Mouse (Mus musculus) hindbrain, embryonic 16.5 days (tissue): ENCODE results near the gene Extl1. TPM values are rescaled to one million over a fixed set of nuclear protein-coding genes. Genes with fewer than 3 reads are reported as not detected.

Experiments used
- ATAC-seq: fragments of 200-750 bp; cut with Nextera tagmentation; 2 replicates; pipeline ENCODE4 v1.8.0; 2017; ENCODE audit warnings: moderate TSS enrichment, moderate library complexity
- H3K27ac ChIP-seq: fragments of 300-500 bp; sonication (generic); 2 replicates; pipeline ENCODE4 v1.5.1; 2014; ENCODE audit warnings: low read depth, mild to moderate bottlenecking, control low read depth, low read length, moderate library complexity
- H3K27me3 ChIP-seq: fragments of 300-500 bp; sonication (generic); replicated peaks from 2 replicates; pipeline ENCODE4 v1.6.1; 2014; ENCODE audit warnings: low read length; ENCODE audit not compliant: control insufficient read depth, insufficient read depth
- H3K36me3 ChIP-seq: fragments of 300-500 bp; sonication (generic); 2 replicates; pipeline ENCODE4 v1.6.1; 2014; ENCODE audit warnings: mild to moderate bottlenecking, low read length, moderate library complexity, mixed read lengths; ENCODE audit not compliant: control insufficient read depth, insufficient read depth
- H3K4me1 ChIP-seq: fragments of 300-500 bp; sonication (generic); 2 replicates; pipeline ENCODE4 v1.6.1; 2014; ENCODE audit warnings: low read depth, low read length; ENCODE audit not compliant: control insufficient read depth, insufficient read depth
- H3K4me2 ChIP-seq: fragments of 300-500 bp; sonication (generic); 2 replicates; pipeline ENCODE4 v1.6.1; 2014; ENCODE audit warnings: mild to moderate bottlenecking, low read length, control low read depth, moderate library complexity
- H3K4me3 ChIP-seq: fragments of 300-500 bp; sonication (generic); 2 replicates; pipeline ENCODE4 v1.5.1; 2014; ENCODE audit warnings: mild to moderate bottlenecking, low read length, control low read depth, moderate library complexity
- H3K9ac ChIP-seq: fragments of 300-500 bp; sonication (generic); 2 replicates; pipeline ENCODE4 v1.6.1; 2014; ENCODE audit warnings: low read depth, mild to moderate bottlenecking, control low read depth, low read length, moderate library complexity
- H3K9me3 ChIP-seq: fragments of 300-500 bp; sonication (generic); 2 replicates; pipeline ENCODE4 v1.6.1; 2014; ENCODE audit warnings: mild to moderate bottlenecking, low read length, moderate library complexity; ENCODE audit not compliant: control insufficient read depth
- WGBS: fragments of 180-500 bp; shearing (Covaris S2); extraction: QIAGEN DNeasy Blood & Tissue Kit; methylation state at CpG from one replicate; pipeline ENCODE4 v1.1.7; 2014; 5-methylcytosine and 5-hydroxymethylcytosine counted together
- polyA plus RNA-seq: library from polyadenylated mRNA; unstranded; fragments of >200 nt; fragmentation: Nextera tagmentation; extraction: Ambion mirVana; gene quantifications from 2 replicates; pipeline ENCODE4 v1.2.1, GENCODE M21; 2015

Gene Extl1
- polyA plus RNA-seq, 1 experiment from 2014 or later, result 0.66 TPM

DNA sequence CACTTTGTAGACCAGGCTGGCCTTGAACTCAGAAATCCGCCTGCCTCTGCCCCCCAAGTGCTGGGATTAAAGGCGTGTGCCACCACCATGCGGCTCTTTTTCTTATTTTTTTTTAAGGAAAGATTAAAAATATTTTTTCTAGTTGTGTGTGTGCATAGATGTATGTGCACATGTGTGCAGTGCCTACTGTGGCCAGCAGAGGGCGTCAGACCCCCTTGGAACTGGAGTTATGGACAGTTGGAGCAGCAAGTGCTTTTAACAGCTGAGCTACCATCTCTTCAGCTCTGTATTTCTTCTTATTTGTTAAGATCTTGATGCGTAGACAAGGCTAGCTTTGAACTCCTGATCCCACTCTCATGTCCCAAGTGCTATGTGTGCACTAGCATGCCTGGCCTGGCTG, 25.6 kb upstream of the Extl1 start:
- Histone ChIP-seq H3K9me3 (no peaks in the 10 kb centered on the region), H3K4me3 (no peak overlapping the region), H3K36me3 (no peaks in the 10 kb centered on the region), H3K27ac (no peak overlapping the region), H3K4me2 (no peak overlapping the region), H3K9ac (no peak overlapping the region), H3K27me3 (no peaks in the 10 kb centered on the region), H3K4me1 (no peaks in the 10 kb centered on the region)
- 69% methylated on average over 5 of the region's 5 CpGs for WGBS
- ATAC-seq, result no peak

DNA sequence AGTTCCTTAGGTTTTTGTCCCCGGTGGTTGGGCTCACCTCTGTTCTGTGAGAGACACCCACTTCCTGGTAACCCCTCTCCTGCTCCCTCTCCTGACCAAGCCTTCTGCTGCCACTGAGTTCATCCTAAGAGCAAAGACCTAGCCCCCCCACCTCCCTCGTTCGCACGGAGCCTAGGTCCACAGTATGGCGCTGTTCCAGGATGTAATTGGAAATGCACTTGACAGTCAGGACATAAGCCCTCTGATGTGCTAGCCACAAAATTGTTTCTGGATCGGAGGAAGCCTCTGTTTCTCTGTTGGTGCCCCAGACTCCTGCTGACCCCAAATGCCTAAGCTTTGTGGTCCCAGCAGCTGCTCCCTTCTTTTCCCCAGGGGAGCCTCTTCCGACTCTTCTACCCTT, 20.1 kb upstream of the Extl1 start:
- no peak for ATAC-seq
- WGBS, result 34% methylated on average over 7 of the region's 7 CpGs

DNA sequence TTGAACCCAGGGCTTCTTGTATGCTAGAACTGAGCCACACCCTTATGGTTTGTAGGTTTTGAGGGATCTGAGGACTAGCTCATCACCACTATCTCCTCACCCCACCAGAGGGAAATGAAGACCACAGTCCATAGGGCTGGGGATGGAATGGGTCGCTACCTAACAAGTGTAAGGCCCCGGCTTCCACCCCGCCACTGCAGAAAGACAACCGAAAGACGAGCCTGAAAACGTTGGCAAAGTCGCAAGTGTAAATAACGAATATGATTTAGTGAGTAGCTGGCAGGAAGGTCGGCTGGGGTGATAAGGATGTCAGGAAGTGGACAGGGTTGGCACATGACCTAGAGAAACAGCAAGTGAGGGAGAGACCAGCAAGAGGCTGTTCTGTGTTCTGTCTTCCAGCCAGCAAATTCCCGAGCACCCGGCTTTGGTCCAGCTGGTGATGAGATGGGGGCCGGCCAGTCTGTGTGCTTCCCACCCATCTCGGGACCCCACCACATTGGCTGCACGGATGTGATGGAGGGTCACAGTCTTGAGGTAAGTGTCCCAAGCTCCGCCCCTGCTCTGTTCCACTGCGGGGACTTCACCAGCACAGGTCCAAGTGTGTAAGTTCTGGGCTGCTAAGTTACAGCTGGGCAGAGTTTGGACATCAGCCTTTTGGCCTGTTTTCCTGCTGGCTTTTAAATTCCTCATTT, 19.1 kb upstream of the Extl1 start:
- H3K4me1 ChIP-seq, result peaks cover 15% of the 10 kb centered on the region
- H3K9ac ChIP-seq, result no peak overlapping the region
- WGBS, result 76% methylated on average over 14 of the region's 16 CpGs
- H3K36me3 ChIP-seq, result no peaks in the 10 kb centered on the region
- no peak overlapping the region for H3K4me2 ChIP-seq
- no peak overlapping the region for H3K4me3 ChIP-seq
- H3K27ac ChIP-seq, result no peak overlapping the region
- ATAC-seq, result 0 out of 2 replicates have a peak, but pooled peaks have one; percentile 7
- H3K27me3 ChIP-seq, result no peaks in the 10 kb centered on the region
- H3K9me3 ChIP-seq, result no peaks in the 10 kb centered on the region

More for the DNA sequence above, 20.1 kb upstream of the Extl1 start:
- Histone ChIP-seq H3K36me3 (no peaks in the 10 kb centered on the region), H3K27me3 (no peaks in the 10 kb centered on the region), H3K9me3 (no peaks in the 10 kb centered on the region), H3K4me2 (no peak overlapping the region), H3K27ac (no peak overlapping the region), H3K4me1 (peaks cover 14% of the 10 kb centered on the region), H3K9ac (no peak overlapping the region), H3K4me3 (no peak overlapping the region)

DNA sequence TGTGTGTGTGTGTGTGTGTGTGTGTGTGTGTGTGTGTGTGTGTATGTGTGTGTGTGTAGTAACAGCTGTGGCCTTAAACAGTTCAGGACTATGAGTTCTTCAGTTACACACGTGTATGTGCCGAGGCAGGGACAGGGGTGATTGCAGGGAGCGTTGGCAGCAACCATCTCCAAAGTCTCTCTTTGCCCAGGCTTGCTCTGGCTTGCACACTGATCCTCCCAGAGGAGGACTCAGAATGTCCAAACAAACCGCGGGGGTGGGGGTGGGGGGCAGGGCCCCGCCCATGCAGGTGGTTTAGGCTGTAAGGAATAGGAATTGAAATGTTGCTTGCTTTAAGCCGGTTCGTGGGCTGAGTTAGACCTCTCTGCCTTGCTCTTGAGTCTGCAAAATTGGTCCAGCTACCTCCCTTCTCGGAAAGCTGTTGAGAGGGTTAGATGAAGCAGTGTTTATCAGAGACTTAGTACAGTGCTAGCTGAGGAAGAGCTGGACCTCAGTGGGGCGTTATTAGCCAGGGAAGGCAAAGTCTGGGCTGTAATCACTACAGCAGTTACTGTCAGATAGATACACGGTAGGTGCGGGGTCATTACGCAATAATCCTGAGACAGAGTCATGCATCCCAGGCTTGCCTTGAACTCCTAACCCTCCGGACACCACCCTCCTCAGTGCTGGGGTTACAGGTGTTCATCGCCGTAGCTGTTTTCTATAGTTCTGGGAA, 18.4 kb upstream of the Extl1 start:
- Histone ChIP-seq H3K4me3 (peak overlapping the region; percentile 44; the same call in 1 of the 2 replicates), H3K4me2 (peak overlapping the region; percentile 68), H3K9ac (peak overlapping the region; percentile 66), H3K36me3 (no peaks in the 10 kb centered on the region), H3K27ac (peak overlapping the region; percentile 76), H3K4me1 (peaks cover 22% of the 10 kb centered on the region), H3K9me3 (no peaks in the 10 kb centered on the region), H3K27me3 (no peaks in the 10 kb centered on the region)
- 69% methylated on average over 16 of the region's 16 CpGs for WGBS
- ATAC-seq, result 0 out of 2 replicates have a peak, but pooled peaks have one; percentile 19

- Histone ChIP-seq H3K27ac (peak overlapping the region; percentile 76), H3K4me2 (peak overlapping the region; percentile 68), H3K4me1 (peaks cover 22% of the 10 kb centered on the region), H3K4me3 (peak overlapping the region; percentile 44), H3K9me3 (no peaks in the 10 kb centered on the region), H3K36me3 (no peaks in the 10 kb centered on the region), H3K9ac (peak overlapping the region; percentile 66), H3K27me3 (no peaks in the 10 kb centered on the region)
- peak; percentile 71 for ATAC-seq
- 6% methylated on average over 19 of the region's 19 CpGs for WGBS
Measured at GRCm38 (mm10) chr4:134401181-134401661, 17.6 kb upstream of the Extl1 start.

DNA sequence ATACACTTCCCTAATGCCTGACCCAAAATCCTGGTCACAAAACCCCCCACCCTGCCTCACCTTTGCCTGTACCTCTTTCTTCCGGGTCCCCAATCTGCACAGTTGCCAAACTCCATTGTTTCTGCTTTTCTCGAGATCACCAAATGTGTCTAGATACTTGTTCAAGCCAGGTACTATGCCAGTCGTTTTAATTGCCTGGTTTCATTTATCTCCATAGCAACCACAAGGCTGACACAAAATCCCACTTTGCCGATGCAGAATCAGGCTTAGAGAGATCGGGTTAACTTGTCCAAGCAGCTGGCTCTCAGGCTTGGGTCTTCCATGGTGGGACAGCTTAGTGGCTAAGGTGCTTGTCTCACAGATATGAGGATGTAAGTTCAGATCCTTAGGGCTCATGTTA, 16.6 kb upstream of the Extl1 start:
- Histone ChIP-seq H3K4me2 (peak overlapping the region; percentile 68), H3K27ac (peak overlapping the region; percentile 61; the same call in 1 of the 2 replicates), H3K9me3 (no peaks in the 10 kb centered on the region), H3K9ac (no peak overlapping the region), H3K4me1 (peaks cover 22% of the 10 kb centered on the region), H3K36me3 (no peaks in the 10 kb centered on the region), H3K4me3 (peak overlapping the region; percentile 44), H3K27me3 (no peaks in the 10 kb centered on the region)
- ATAC-seq, result no peak
- 21% methylated on average over 5 of the region's 5 CpGs for WGBS

- H3K9ac ChIP-seq, result no peak overlapping the region
- peaks cover 22% of the 10 kb centered on the region for H3K4me1 ChIP-seq
- no peak overlapping the region for H3K4me3 ChIP-seq
- H3K36me3 ChIP-seq, result no peaks in the 10 kb centered on the region
- no peaks in the 10 kb centered on the region for H3K27me3 ChIP-seq
- no peak for ATAC-seq
- 85% methylated on average over 9 of the region's 9 CpGs for WGBS
- H3K27ac ChIP-seq, result no peak overlapping the region
- H3K4me2 ChIP-seq, result no peak overlapping the region
- no peaks in the 10 kb centered on the region for H3K9me3 ChIP-seq
Measured at GRCm38 (mm10) chr4:134397732-134398131, 14.1 kb upstream of the Extl1 start.

GRCm38 (mm10) chr4:134397121-134397520, 13.5 kb upstream of the Extl1 start:
- Histone ChIP-seq H3K9me3 (no peaks in the 10 kb centered on the region), H3K36me3 (no peaks in the 10 kb centered on the region), H3K27me3 (no peaks in the 10 kb centered on the region), H3K27ac (peak overlapping the region; percentile 62), H3K4me1 (peaks cover 23% of the 10 kb centered on the region), H3K4me2 (peak overlapping the region; percentile 67), H3K9ac (peak overlapping the region; percentile 51; the same call in 1 of the 2 replicates), H3K4me3 (peak overlapping the region; percentile 16; the same call in 1 of the 2 replicates)
- no peak for ATAC-seq
- WGBS, result 26% methylated on average over 7 of the region's 7 CpGs
